Mouse (Mus musculus): Measurements from ENCODE around the gene Tmem204.

Tmem204 gene

DNA sequence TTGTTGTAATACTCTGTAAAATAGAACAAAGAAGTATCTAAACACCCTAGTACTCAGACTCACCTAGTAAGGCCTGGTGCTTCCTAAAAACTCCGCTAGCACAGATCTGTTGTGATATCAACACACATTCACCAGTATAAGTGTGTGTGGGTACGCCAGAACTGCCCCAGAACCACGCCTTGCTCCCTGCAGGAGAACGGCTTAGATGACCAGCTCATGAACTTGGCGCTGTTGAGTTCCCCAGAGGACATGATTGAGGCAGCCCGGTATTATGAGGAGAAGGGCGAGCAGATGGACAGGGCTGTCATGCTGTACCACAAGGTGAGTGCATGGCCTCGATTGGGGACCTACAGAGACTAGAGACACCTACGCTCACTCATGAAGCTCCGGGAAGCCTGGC lies 7.1 kb upstream of the Tmem204 start:
- in situ Hi-C loops (cut with MboI; ENCODE audit: low pct_unique_long_range_greater_than_20kb in 1 of 2, low sequenced_read_pairs in 2 of 2, unreplicated experiment in 1 of 2): no loop called here

DNA sequence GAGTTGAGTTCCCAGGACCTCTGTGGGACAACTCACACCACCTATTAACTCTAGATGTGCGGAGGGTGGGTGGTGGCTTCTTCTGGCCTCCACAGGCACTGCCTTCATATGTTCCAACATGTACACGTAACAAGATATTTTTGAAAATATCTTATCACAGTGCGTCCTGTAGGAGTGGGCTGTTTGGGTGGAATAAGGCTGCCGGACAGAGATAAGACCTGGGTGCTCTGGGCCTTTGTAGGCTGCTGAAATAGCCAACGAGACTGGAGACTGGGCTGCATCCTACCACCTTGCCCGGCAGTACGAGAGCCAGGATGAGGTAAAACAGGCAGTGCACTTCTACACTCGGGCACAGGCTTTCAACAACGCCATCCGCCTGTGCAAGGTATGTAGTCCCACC lies 5.8 kb upstream of the Tmem204 start:
- in situ Hi-C loops (cut with MboI; ENCODE audit: low pct_unique_long_range_greater_than_20kb in 1 of 2, low sequenced_read_pairs in 2 of 2, unreplicated experiment in 1 of 2): no loop called here

DNA sequence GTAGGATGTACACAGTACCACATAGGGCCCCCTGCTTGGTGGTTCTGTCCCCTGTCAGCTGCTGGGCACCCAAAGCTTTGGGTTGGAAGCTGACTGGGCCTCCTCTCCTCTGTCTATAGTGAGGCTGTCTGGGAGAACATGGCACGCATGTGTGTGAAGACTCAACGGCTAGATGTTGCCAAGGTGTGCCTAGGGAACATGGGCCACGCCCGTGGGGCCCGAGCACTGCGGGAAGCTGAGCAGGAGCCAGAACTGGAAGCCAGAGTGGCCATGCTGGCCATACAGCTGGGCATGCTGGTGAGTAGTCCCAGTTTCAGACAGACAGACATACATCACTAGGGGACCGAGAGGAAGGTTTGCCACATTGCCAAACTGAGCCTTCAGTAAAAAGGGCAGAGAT lies 3.3 kb upstream of the Tmem204 start:
- in situ Hi-C loops (cut with MboI; ENCODE audit: low pct_unique_long_range_greater_than_20kb in 1 of 2, low sequenced_read_pairs in 2 of 2, unreplicated experiment in 1 of 2): no loop called here

DNA sequence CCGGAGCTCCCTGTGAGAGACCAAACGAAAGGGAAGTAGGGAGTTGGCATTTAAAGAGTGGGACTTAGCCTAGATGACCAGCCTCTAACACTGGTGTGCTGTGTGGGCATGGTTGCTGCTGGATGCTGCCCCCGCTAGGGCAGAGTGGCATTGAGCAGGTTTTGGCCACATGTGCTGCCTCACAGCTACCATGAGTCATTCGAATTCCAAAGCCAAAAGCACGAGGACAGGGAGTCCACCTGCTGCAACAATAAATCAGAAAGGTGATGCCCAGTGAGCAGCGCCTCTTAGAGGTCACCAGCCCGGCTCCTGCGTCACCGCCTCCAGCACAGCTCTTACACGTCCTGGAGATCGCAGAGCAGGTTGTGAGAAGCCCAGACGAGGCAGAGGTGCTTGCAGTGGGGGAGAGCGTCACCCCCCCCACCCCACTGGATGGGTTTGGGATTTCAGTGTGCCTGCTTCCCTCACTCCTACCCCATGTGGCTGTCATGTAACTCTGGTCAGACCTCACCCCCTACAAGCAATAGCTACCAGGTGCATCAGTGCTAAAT lies 1.5 kb upstream of the Tmem204 start:
- in situ Hi-C loops (cut with MboI; ENCODE audit: low pct_unique_long_range_greater_than_20kb in 1 of 2, low sequenced_read_pairs in 2 of 2, unreplicated experiment in 1 of 2): no loop called here

DNA sequence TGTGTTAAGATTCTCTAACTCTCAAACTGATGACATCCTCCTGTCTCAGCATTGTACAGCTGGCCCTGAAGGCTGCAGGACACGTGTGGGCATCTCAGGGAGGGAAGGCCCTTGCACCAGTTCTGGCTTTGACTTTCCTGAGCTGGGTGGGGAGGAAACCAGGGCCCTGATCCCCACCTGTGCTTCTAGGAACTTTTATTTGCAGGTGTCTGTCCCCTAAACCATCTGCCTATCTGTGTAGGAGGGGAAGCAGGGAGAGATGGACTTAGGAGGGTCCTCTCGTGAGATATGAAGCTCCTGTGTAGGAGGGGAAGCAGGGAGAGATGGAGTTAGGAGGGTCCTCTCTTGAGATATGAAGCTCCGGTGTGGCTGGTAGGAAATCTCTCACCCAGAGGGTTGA lies 504 bp downstream of the Tmem204 start:
- in situ Hi-C loops (cut with MboI; ENCODE audit: low pct_unique_long_range_greater_than_20kb in 1 of 2, low sequenced_read_pairs in 2 of 2, unreplicated experiment in 1 of 2): no loop called here

DNA sequence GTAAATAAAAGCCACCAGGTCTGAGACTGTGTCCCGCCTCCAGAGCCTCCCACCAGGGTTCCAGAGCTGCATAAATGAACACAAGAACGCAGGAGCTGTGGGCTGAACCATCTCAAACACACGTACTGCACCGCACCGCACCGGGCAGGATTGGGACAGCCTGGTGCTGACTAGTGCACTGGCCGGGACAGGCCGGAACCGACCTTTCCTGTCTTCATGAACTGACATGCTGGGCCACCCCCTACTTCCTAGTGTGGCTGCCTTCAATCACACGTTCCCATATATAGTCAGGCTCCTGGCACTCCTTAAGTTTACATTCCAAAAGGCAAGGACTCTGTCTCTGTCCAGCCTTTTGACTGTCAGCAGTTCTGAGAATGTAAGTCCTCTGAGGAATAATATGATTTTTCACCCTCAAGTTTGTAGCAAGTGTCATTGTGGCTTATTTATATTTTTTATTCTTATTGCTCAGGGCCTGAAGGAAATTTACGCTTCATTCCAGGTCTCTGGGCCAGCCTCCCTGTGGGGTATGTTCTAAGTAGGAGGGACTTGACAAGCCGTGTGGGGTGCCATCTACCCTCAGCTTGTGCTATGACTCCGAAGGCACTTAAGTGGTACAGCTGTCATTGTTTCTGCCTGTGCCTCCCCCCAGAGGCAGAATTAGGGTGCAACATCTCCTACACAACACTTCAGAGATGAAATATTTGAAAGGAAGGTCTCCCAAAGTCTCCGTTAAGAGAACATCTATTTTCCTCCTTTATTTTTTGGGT lies 1.1 kb downstream of the Tmem204 start:
- in situ Hi-C loops (cut with MboI; ENCODE audit: low pct_unique_long_range_greater_than_20kb in 1 of 2, low sequenced_read_pairs in 2 of 2, unreplicated experiment in 1 of 2): no loop called here

DNA sequence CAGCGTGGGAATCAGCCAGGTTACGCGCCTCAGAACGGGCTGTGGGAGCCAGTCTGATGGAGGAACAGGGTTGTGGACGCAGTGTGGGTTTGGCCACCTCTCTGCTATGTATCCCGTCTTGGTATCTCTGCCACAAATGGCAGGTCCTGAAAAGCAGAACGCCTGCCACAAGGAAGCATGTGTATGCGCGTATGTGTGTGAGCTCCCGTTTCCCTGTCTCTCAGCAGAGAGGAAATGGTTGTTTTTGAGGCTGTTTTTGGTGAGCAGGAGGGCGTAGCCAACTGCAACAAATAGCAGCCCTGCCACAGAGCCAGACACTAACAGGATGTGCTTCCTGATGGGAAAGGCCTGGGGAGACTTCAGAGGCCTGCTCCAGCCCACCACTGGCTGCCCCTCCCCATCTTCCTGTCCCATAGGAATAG lies 2.4 kb downstream of the Tmem204 start:
- in situ Hi-C loops (cut with MboI; ENCODE audit: low pct_unique_long_range_greater_than_20kb in 1 of 2, low sequenced_read_pairs in 2 of 2, unreplicated experiment in 1 of 2): no loop called here

DNA sequence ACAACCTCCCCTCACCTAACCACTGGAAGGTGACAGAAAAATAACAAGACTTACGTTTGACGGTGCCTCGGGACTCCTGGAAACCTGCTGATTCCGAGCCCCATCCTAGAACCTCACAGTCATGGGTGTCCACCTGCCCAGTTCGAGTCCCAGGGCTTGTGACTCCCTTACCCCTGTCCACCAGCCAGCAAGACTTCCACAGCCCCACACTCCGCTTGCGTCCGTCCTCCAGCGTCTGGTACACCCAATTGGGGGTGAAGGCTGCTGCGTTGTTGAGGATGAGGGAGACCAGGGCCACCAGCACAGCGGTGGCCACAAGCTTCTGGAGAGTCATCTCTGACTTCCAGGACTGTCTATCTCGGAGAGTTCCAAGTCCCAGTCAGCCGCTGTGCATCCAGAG lies 3.2 kb downstream of the Tmem204 start:
- in situ Hi-C loops (cut with MboI; ENCODE audit: low pct_unique_long_range_greater_than_20kb in 1 of 2, low sequenced_read_pairs in 2 of 2, unreplicated experiment in 1 of 2): no loop called here

DNA sequence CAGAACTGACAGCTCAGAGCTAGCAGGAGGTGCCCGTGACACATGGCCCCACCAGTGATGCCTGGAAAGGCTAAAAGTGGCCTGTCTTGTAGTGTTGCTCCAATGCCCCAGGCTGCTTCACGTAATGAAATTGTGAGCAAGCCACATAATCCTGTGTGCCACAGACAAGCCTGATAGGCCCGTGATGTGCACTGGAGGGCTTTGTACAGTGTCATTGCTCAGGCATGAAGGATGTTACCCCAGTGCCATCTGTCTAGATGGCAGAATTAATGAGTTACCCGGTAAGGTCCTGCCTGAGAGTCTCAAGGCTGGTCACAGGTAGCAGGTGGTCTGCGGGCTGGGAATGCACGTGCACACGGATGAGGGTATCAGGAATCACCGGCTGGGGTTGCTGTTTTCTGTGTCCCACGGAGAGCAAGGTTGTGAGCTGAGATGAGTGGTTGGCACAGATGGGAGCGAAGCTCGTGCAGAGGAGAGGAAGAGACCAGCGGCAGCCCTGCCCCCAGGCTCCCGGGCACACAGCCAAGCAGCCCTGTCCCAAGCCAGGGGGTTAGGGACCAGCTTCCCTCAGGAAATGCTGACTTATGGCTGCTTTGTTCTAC lies 5.5 kb downstream of the Tmem204 start:
- in situ Hi-C loops (cut with MboI; ENCODE audit: low pct_unique_long_range_greater_than_20kb in 1 of 2, low sequenced_read_pairs in 2 of 2, unreplicated experiment in 1 of 2): no loop called here

DNA sequence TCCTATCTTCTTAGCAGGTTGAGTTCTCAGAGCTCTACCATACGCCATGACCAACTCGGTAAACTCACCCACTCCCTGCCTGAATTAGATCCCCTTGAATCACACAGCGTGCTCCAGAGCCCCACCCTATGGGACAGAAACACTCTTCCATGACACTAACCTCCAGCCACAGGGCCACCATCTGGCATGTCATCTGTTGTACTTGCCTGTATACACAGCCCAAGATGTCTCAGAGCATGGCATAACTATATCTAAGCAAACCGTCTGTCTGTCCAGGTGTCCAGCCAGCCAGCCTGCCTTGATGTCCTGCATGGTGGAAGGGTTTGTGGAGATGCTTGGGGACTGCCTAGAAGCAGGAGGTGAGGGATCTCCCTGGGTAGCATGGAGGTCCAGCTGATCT lies 6.5 kb downstream of the Tmem204 start:
- in situ Hi-C loops (cut with MboI; ENCODE audit: low pct_unique_long_range_greater_than_20kb in 1 of 2, low sequenced_read_pairs in 2 of 2, unreplicated experiment in 1 of 2): no loop called here

DNA sequence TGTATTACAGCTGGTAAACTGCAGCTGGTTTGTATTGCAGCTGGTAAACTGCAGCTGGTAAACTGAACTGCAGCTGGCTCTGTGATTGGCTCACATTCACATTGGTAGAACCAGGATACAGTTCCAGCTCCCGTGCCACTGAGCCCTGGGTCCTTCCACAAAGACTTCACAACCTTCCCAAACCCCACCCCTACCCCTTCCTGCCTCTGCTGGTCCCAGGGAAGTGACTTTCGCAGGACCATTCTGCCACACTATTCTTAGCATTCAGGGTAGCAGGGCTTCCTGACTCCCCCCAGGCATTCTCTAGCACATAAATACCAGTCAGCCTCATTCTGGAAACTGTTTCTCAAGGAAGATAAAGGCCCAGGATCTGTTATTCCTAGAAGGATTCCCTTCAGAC lies 14.7 kb downstream of the Tmem204 start:
- in situ Hi-C loops (cut with MboI; ENCODE audit: low pct_unique_long_range_greater_than_20kb in 1 of 2, low sequenced_read_pairs in 2 of 2, unreplicated experiment in 1 of 2): no loop called here

DNA sequence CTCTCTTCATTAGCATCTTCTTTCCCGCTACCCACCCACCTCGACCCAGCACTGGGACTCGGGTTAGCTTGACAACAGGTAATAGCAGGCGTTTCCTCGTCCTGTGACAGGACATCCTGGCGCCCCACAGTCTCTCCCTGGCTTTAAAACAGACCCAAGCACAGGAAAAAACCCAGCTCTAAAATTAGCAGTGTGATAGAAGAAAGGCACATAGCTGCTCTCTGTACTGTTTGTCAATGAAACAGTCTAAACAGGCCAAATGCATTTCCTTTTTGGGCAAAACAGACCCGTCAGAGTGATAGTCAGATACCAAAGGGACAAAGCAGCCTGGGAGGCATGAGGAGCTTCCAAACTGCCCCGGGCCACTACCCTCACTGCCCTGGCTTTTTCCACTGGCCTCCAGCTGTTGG lies 15.9 kb downstream of the Tmem204 start:
- in situ Hi-C loops (cut with MboI; ENCODE audit: low pct_unique_long_range_greater_than_20kb in 1 of 2, low sequenced_read_pairs in 2 of 2, unreplicated experiment in 1 of 2): no loop called here

DNA sequence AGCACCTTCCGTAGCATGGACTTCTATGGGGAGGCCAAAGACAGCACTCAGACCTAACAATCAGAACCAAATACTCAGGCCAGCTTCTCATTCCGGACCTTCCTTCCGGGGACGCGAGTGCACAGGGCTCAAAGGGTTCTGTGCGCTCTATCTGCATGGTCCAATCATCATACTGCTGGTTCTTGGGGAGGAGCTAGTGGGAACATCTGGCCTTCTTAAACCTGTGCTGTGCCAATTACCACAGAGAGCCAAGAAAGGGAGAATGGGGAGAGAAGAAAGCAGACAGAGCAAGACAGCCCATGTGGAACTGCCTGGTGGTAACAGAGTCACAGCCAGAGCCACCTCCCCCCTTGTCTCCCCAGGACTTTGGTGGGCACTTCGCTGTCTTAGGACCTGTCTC lies 16.8 kb downstream of the Tmem204 start:
- in situ Hi-C loops (cut with MboI; ENCODE audit: low pct_unique_long_range_greater_than_20kb in 1 of 2, low sequenced_read_pairs in 2 of 2, unreplicated experiment in 1 of 2): no loop called here

DNA sequence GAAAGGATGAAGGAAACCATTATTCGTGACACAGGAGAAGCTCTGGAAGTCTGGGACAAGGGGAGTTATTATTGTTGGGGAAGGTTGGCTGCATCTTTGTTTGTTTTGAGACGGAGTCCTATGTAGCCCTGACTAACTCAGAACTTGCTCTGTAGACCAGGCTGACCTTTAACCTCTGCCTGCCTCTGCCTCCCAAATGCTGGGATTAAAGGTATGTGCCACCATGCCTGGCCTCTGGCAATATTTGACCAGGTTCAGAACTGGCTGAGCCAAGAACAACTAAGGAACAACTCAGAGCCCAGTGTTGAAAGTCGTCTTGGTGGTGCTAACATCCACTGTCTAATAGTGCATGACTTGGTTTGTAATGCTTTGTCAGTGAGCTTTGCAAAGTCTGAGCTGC lies 18.2 kb downstream of the Tmem204 start:
- in situ Hi-C loops (cut with MboI; ENCODE audit: low pct_unique_long_range_greater_than_20kb in 1 of 2, low sequenced_read_pairs in 2 of 2, unreplicated experiment in 1 of 2): no loop called here

DNA sequence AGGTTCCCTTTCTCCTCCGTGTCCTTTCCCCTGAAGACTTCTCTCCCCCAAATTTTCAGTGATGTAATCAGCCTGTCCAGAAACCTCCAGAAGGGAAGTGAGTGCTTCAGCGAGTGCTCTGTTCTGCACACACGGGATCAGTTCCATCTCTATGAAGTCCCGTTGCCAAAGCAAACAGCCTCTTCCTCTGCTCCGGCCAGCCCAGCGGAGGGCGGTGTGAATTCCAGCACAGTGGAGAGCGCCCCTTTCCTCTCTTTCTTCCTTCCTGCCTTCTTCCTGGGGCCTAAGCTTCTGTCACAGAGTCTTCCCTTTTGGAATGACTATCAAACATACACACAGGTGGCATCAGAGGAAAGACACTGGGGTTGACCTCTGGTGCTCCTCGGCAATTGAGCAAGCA lies 19.0 kb downstream of the Tmem204 start:
- in situ Hi-C loops (cut with MboI; ENCODE audit: low pct_unique_long_range_greater_than_20kb in 1 of 2, low sequenced_read_pairs in 2 of 2, unreplicated experiment in 1 of 2): no loop called here

DNA sequence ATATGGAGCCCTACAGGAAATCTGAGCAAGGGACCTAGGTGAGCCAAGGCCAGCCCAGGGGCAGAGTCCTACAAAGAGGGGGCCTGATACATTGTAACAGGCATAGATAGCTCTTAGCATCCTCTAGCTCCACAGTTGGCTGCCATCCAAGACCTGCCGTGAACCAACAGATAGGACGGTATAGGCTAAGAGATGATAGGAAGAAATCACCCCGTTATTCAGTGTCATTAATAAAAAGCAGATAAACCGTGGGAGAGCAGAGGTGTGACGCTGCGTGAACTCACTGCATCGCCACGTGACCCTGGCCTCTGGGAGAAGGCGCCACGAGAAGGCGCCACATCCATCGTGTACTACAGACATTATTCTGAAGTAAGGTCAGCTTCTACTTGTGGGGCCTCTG lies 19.5 kb downstream of the Tmem204 start:
- in situ Hi-C loops (cut with MboI; ENCODE audit: low pct_unique_long_range_greater_than_20kb in 1 of 2, low sequenced_read_pairs in 2 of 2, unreplicated experiment in 1 of 2): no loop called here

DNA sequence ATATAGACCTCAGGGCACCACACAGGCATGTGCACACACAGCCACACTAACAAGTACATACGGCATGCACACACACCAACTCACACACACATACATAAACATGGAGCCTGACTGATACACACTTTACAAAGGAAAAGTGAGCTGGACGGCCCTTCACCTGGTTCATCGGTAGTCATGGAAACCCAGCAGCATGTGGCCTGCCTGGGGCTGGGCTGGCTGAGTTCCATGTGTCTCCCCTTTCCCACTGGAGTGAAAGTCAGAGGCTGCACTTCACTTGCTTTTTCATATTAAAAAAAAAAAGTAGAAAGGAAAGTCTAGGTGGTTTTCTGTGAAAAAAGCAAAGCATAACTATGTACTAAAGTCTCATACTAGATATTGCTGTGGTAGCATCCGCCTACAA lies 20.1 kb downstream of the Tmem204 start:
- in situ Hi-C loops (cut with MboI; ENCODE audit: low pct_unique_long_range_greater_than_20kb in 1 of 2, low sequenced_read_pairs in 2 of 2, unreplicated experiment in 1 of 2): no loop called here

DNA sequence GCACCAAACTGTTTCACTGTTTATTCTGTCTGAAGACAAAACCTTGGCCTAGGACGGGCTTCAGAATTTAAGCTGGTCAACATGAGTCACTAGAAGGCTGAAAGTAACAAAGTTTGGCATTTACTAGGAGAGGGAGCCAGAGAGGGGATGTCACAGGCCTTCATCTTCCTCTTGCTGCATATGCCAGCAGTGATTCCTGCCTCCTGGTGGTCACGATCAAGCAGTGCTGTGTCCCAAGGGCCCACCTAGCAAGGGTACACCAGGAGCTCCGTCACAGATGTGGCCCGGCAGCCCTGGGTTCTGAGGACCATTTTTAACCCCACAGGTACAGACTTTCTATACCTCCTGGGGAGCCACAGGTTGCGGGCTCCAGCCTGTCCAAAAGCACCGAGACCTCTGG lies 26.4 kb downstream of the Tmem204 start:
- in situ Hi-C loops (cut with MboI; ENCODE audit: low pct_unique_long_range_greater_than_20kb in 1 of 2, low sequenced_read_pairs in 2 of 2, unreplicated experiment in 1 of 2): no loop called here

DNA sequence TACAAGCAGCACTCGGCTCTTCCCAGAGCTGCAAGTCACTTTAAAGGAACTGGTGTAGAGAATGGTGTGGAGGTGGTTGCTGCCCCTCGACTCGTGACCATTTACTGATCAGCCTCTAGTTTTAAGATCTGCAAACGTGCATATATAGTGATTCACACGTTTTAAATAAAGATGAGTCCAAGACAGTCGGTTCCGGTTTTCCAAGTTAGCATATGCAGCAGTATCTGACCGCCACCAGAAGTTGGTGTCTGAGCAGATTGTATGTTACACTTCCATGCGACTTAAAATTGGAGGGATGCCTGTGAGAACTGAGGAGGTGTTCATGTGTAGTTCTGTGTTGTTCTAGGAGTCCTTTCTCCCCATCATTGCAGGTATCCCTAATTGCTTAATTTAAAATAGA lies 30.1 kb downstream of the Tmem204 start:
- in situ Hi-C loops (cut with MboI; ENCODE audit: low pct_unique_long_range_greater_than_20kb in 1 of 2, low sequenced_read_pairs in 2 of 2, unreplicated experiment in 1 of 2): no loop called here

DNA sequence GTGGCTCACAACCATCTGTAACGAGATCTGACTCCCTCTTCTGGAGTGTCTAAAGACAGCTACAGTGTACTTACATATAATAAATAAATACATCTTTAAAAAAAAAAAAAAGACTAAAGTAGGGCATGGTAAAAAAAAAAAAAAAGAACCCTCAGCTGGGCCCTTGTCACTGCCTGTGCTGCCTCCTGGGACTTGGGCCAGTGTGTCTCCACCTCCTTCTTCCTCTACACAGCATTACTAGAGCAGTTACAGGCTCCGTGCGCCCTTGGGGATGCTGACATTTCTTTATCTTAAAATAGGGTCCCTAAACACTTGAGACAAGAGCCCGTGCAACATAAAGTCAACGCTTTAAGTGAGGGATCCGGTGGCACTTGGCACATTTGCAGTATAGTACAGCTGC lies 36.2 kb downstream of the Tmem204 start:
- in situ Hi-C loops (cut with MboI; ENCODE audit: low pct_unique_long_range_greater_than_20kb in 1 of 2, low sequenced_read_pairs in 2 of 2, unreplicated experiment in 1 of 2): no loop called here

Data from mouse embryonic stem cell (cell line).